Mouse (Mus musculus) layer of hippocampus, adult 18-20 months (tissue): ENCODE measurements around the gene Cdhr5. TPM values are rescaled to one million over a fixed set of nuclear protein-coding genes. Genes with fewer than 3 reads are reported as not detected.
"Not testable (repeated sequence)": the region's sequence is repeated elsewhere in the genome, so short reads cannot be mapped to it uniquely, and the experiment has no call there.

Source experiments
- DNase-seq, 2 experiments: peaks; one replicate each; pipeline ENCODE4 v3.0.0; 2022; ENCODE audit warnings: low spot score in 2 of 2
- total RNA-seq, 2 experiments: library from RNA; stranded (reverse); gene quantifications; 2 replicates each; pipeline ENCODE4 v1.2.3; 2021

The Cdhr5 gene
- total RNA-seq, 2 experiments from 2014 or later = not detected

DNA sequence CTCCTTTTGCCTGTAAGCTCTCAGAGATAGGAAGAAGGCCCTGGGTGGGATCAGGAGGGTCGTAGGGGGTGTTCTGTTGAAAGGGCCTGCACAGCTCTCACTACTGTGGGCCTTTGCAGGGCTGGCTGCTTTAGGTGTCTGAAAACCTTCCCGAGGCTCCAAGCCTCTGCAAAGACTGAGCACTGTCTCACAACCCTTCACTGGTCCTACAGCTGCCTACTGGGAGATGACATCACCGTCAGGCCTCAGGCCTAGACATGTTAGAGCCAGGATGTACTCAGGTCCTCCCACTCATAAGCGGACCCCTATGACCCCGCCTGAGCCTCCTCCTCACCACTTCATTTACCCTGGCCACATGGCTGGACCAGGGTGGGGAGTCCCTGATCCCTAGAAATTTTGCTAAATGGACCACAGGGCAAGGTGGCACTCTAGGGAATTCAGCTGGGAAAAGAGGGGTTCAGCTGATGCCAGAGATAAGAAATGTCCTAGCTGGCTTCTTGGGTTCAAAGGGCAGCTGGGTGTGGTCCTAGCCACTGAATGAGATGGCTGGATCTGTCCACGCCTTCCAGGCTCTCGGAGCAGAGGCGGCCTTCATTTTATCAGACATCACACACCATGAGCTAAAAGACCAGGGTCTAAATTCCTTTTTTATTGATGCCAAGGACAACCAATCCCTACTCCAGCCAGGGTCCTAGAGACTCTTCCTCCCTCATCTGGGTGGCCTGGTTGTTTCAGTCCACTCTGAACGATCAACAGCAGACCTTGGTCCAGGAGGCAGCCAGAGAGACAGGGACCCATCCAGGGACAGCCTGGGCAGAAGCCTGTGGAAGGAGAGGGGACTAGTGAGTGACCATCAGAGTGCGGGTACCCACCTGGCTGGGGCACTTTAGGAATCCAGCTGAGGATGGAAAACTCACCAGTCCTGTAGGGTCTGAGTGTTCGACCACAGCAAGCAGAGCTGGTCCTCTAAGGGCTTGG lies 1.4 kb upstream of the Cdhr5 start:
- DNase-seq = no peak

DNA sequence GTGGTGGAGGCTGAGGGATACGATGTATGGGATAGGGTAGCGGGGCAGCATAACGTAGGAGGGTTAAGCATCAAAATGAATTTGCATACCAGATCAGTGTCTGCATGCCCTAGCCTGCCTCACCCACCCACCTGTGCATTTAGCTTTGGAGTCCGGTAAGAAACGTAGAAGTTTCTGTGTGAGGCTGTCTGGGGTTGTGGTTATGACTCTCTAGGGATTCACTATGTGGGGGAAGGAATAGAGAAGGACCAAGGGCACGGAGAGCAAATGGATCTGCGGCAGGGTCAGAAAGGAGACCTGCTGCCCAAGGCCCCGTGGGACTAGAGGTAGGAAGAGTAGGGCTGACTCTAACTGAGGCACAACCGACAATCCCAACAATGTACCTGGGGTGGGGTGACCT lies 1.2 kb downstream of the Cdhr5 start:
- no peak for DNase-seq

DNA sequence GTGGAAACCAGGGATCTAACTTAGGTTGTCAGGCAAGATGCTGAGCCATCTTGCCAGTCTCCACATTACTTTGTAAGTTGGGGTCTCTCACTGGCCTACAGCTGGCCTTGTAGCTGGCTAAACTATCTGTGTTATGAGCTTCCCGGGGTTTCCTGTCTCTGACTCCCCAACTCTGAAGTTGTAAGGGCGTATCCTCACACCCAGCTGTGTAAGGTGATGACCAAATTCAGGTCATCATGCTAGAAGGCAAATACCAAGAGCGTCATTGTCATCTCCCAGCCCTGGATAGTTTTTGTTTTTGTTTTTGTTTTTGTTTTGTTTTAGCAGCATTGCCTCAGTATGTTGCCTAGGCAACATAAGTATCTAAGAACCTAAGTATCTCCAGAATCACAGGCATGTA lies 6.0 kb downstream of the Cdhr5 start:
- no peak for DNase-seq

- no peak for DNase-seq
These were observed 7.4 kb downstream of the Cdhr5 start for GRCm38 (mm10) chr7:141269273-141269545.

GRCm38 (mm10) chr7:141268466-141269272 lies 7.9 kb downstream of the Cdhr5 start:
- DNase-seq = no peak

- peak in 1 of 2 experiments; percentile 26 for DNase-seq
These were observed 10.6 kb downstream of the Cdhr5 start, which contains the start of gene Irf7 for GRCm38 (mm10) chr7:141265739-141266561. Gene Irf7, minus strand, starts transcription at chr7:141266481.

DNA sequence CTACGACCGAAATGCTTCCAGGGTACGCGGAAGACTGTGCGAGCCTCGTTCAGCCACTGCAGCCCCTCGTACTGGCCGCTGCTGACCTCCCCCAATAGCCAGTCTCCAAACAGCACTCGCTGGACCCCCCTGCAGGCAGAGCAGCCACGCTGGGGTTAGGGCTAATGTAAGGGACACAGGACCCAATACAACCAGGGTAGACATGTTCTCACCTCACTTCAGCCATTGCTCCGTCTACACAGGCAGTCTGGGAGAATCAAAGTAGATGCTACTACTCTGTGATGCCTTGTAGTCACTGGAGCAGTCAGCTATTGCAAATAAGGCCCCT lies 11.2 kb downstream of the Cdhr5 start:
- no peak for DNase-seq

GRCm38 (mm10) chr7:141264761-141265410 lies 11.7 kb downstream of the Cdhr5 start:
- no peak for DNase-seq

DNA sequence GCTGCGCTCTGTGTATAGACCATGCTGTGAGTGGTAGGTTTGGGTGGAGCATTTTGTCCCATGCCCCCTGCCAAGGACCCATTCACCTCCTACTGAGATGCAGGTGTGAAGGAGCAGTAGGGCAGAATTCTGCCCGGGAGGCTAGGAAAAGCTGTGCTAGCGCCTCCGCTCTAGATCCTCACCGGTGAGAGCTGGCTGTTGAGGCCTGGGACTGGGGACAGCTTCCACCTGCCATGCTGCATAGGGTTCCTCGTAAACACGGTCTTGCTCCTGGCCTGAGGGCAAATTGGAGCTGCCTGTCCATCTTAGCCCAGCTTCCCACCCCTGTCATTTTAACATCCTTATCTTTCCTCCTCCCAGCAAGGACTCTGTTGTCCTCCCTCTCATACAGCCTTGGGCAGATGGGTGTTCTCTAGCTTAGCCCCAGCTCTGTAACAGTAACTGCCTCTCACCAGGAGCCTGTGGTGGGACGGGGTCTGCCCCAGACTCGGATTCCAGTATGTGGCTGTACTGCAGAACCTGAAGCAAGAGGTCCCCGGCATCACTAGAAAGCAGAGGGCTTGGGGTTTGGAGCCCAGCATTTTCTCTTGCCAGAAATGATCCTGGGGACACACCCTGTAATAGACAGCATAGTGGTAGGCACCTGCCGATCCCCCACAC lies 12.4 kb downstream of the Cdhr5 start:
- no peak for DNase-seq

- no peak for DNase-seq
These were observed 12.9 kb downstream of the Cdhr5 start for GRCm38 (mm10) chr7:141263640-141264039.

DNA sequence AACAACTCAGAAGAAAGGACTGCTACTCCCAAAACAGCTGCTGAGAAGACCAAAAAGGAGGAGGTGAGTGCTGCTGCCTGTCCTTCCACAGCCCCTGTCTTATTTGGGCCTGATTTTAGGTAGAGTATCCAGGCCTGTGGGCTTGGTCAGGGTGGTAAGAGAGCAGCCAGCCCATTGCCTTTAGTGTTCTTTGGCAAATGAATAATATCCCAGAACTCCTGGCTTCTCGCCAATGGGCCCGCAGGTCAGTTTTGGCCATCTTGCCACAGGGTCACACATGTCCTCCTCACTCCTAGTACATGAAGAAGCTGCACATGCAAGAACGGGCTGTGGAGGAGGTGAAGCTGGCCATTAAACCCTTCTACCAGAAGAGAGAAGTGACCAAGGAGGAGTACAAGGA lies 15.1 kb downstream of the Cdhr5 start:
- no peak for DNase-seq

GRCm38 (mm10) chr7:141256159-141256558 lies 20.4 kb downstream of the Cdhr5 start:
- DNase-seq = no peak

DNA sequence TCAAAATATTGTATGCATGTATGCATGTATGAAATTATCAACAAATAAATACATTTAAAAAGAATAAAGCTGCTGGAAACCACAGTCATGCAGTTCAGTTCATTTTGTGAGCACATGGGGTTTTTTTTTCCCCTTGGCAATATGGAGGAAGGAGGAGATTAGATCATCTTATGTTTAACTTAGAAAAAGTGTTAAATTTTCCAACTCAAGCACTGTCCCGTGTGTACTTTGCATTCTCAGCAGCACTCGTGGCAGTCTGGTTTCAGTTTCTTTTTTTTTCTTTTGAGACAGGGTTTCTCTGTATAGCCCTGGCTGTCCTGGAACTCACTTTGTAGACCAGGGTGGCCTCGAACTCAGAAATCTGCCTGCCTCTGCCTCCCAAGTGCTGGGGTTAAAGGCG lies 26.1 kb downstream of the Cdhr5 start:
- DNase-seq = not testable (repeated sequence)

- DNase-seq = no peak
These were observed 45.0 kb downstream of the Cdhr5 start for GRCm38 (mm10) chr7:141231551-141231950.

- DNase-seq = no peak
These were observed 45.5 kb downstream of the Cdhr5 start for GRCm38 (mm10) chr7:141231111-141231510.

- DNase-seq = no peak
These were observed 46.0 kb downstream of the Cdhr5 start for GRCm38 (mm10) chr7:141230570-141230969.

- no peak for DNase-seq
These were observed 46.9 kb downstream of the Cdhr5 start for GRCm38 (mm10) chr7:141229702-141230101.

DNA sequence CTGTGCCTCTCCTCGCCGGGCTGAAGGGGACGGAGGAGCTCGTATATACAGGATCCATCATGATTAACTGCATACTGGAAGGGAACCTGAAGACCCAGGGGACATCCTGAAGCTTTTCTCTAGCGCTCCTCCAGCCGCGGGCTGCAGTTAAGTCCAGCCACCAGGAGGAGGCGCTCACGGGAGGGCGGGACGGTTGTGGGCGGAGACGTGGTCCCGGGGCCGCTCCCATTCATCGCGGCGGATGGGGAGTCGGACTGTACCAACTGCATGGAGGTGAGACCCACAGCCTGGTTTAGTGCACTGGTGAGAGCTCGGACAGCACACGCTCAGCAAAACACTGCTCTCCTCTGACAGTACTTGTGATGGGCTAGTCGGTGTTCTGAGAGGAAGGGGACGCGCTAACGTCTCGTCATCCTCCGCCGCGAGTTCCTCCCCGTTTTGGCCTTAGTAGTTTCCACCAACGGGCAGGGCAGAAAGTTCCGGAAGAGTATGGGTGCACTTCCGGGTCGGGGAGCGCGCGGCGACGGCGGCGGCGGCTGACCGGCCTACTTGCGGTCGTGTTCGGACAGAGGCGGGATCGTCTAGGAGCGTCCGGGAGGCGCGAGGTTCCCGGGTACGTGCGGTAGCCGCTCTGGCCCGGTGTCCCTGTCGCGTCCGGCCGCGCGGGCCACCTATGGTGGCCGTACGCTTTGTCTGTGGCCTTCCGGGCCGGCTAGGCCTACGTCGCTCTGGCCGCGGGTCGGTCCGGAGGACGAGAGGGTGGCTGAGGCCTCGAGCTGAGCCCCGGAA lies 48.1 kb downstream of the Cdhr5 start, which contains the start of gene Phrf1:
Phrf1 (plus strand) TSS at position 506 of the 789 bp plus-strand sequence.
- DNase-seq = peak; percentile 86 to 91

GRCm38 (mm10) chr7:141227796-141228195 lies 48.8 kb downstream of the Cdhr5 start:
- DNase-seq = no peak

- DNase-seq = no peak
These were observed 50.1 kb downstream of the Cdhr5 start for GRCm38 (mm10) chr7:141226535-141226934.
